Mouse (Mus musculus): ENCODE data around the gene Thg1l. TPM values are rescaled to one million over a fixed set of nuclear protein-coding genes. Genes with fewer than 3 reads are reported as not detected.
A peak's percentile ranks its signal among the peaks of the same experiment; 100 is the strongest.

Gene Thg1l
- 15.9 and 19.8 TPM in 2 replicates for polyA plus RNA-seq (2016; fragmentation: Nextera tagmentation; extraction: Ambion mirVana)

GRCm38 (mm10) chr11:45955127-45955627 lies at the start of gene Thg1l:
Gene Thg1l (minus strand): TSS chr11:45955494.
- WGBS, result under 1% methylated on average over 32 of the region's 32 CpGs
- Histone ChIP-seq H3K9me3 (no peaks in the 10 kb centered on the region), H3K4me3 (peak within 1 kb of the TSS; percentile 73), H3K27me3 (ENCODE audit: poor library complexity, severe bottlenecking) (no peaks in the 10 kb centered on the region), H3K36me3 (replicated peaks) (peaks cover 30% of the 10 kb centered on the region), H3K27ac (peak within 1 kb of the TSS; percentile 88), H3K4me1 (peaks cover 14% of the 10 kb centered on the region)
- peak; percentile 88 for DNase-seq (ENCODE audit: extremely low spot score, low spot score)

GRCm38 (mm10) chr11:45992087-45992486 lies 36.8 kb upstream of the Thg1l start:
- Histone ChIP-seq H3K4me3 (peak overlapping the region; percentile 45), H3K27ac (no peak overlapping the region; the same call in 1 of the 2 replicates), H3K4me1 (peaks cover 8% of the 10 kb centered on the region), H3K27me3 (ENCODE audit: poor library complexity, severe bottlenecking) (peaks cover 18% of the 10 kb centered on the region; the same call in 1 of the 2 replicates), H3K9me3 (no peaks in the 10 kb centered on the region), H3K36me3 (replicated peaks) (no peaks in the 10 kb centered on the region)
- no peak for DNase-seq (ENCODE audit: extremely low spot score, low spot score)
- WGBS, result 54% methylated on average over 13 of the region's 13 CpGs

GRCm38 (mm10) chr11:45991604-45992003 lies 36.3 kb upstream of the Thg1l start:
- H3K9me3 ChIP-seq, result no peaks in the 10 kb centered on the region
- peaks cover 18% of the 10 kb centered on the region; the same call in 1 of the 2 replicates for H3K27me3 ChIP-seq (ENCODE audit: poor library complexity, severe bottlenecking)
- peak; percentile 23 for DNase-seq (ENCODE audit: extremely low spot score, low spot score)
- no peak overlapping the region; the same call in 1 of the 2 replicates for H3K27ac ChIP-seq
- H3K4me3 ChIP-seq, result peak overlapping the region; percentile 45
- no peaks in the 10 kb centered on the region for H3K36me3 ChIP-seq (replicated peaks)
- 11% methylated on average over 16 of the region's 16 CpGs for WGBS
- H3K4me1 ChIP-seq, result peaks cover 8% of the 10 kb centered on the region

GRCm38 (mm10) chr11:45980893-45981253 lies 25.6 kb upstream of the Thg1l start:
- H3K4me3 ChIP-seq, result peak overlapping the region; percentile 64
- H3K27ac ChIP-seq, result peak overlapping the region; percentile 90
- H3K36me3 ChIP-seq (replicated peaks), result no peaks in the 10 kb centered on the region
- DNase-seq (ENCODE audit: extremely low spot score, low spot score), result no peak
- H3K4me1 ChIP-seq, result peaks cover 14% of the 10 kb centered on the region
- H3K27me3 ChIP-seq (ENCODE audit: poor library complexity, severe bottlenecking), result peaks cover 25% of the 10 kb centered on the region
- 47% methylated on average over 19 of the region's 19 CpGs for WGBS
- H3K9me3 ChIP-seq, result peaks cover 8% of the 10 kb centered on the region

- no peaks in the 10 kb centered on the region for H3K36me3 ChIP-seq (replicated peaks)
- peak within 1 kb of the TSS; percentile 90 for H3K27ac ChIP-seq
- whole genome bisulfite sequencing, result 9% methylated on average over 106 of the region's 115 CpGs
- peaks cover 8% of the 10 kb centered on the region for H3K9me3 ChIP-seq
- H3K4me3 ChIP-seq, result peak within 1 kb of the TSS; percentile 64
- peak; percentile 70 for DNase-seq (ENCODE audit: extremely low spot score, low spot score)
- H3K4me1 ChIP-seq, result peaks cover 14% of the 10 kb centered on the region
- peaks cover 25% of the 10 kb centered on the region for H3K27me3 ChIP-seq (ENCODE audit: poor library complexity, severe bottlenecking)
Measured at GRCm38 (mm10) chr11:45979946-45980892, 24.9 kb upstream of the Thg1l start, which contains the start of gene Sox30. Gene Sox30 (plus strand): TSS chr11:45980310.

- Histone ChIP-seq H3K4me3 (no peak overlapping the region), H3K4me1 (peaks cover 13% of the 10 kb centered on the region), H3K36me3 (replicated peaks) (no peaks in the 10 kb centered on the region), H3K9me3 (peaks cover 8% of the 10 kb centered on the region), H3K27ac (no peak overlapping the region), H3K27me3 (ENCODE audit: poor library complexity, severe bottlenecking) (peaks cover 20% of the 10 kb centered on the region)
- DNase-seq (ENCODE audit: extremely low spot score, low spot score), result no peak
- WGBS, result 88% methylated on average over 3 of the region's 3 CpGs
Measured at GRCm38 (mm10) chr11:45976061-45976460, 20.8 kb upstream of the Thg1l start.

- Histone ChIP-seq H3K9me3 (peaks cover 3% of the 10 kb centered on the region; the same call in 1 of the 2 replicates), H3K27me3 (ENCODE audit: poor library complexity, severe bottlenecking) (peaks cover 7% of the 10 kb centered on the region), H3K27ac (no peak overlapping the region), H3K4me3 (no peak overlapping the region), H3K36me3 (replicated peaks) (no peaks in the 10 kb centered on the region), H3K4me1 (no peaks in the 10 kb centered on the region)
- no peak for DNase-seq (ENCODE audit: extremely low spot score, low spot score)
- 92% methylated on average over 8 of the region's 8 CpGs for WGBS
Measured at GRCm38 (mm10) chr11:45974466-45974865, 19.2 kb upstream of the Thg1l start.

- Histone ChIP-seq H3K36me3 (replicated peaks) (no peaks in the 10 kb centered on the region), H3K4me3 (no peak overlapping the region), H3K27me3 (ENCODE audit: poor library complexity, severe bottlenecking) (no peaks in the 10 kb centered on the region; the same call in 1 of the 2 replicates), H3K4me1 (no peaks in the 10 kb centered on the region), H3K9me3 (no peaks in the 10 kb centered on the region), H3K27ac (no peak overlapping the region)
- 89% methylated on average over 5 of the region's 5 CpGs for WGBS
- no peak for DNase-seq (ENCODE audit: extremely low spot score, low spot score)
Measured at GRCm38 (mm10) chr11:45973635-45974034, 18.3 kb upstream of the Thg1l start.

GRCm38 (mm10) chr11:45968466-45968865 lies 13.2 kb upstream of the Thg1l start:
- 89% methylated on average over 3 of the region's 3 CpGs for WGBS
- Histone ChIP-seq H3K27ac (no peak overlapping the region), H3K4me3 (no peak overlapping the region)

GRCm38 (mm10) chr11:45966896-45967295 lies 11.6 kb upstream of the Thg1l start:
- WGBS, result 85% methylated on average over 4 of the region's 4 CpGs
- H3K4me3 ChIP-seq, result no peak overlapping the region
- H3K27me3 ChIP-seq (ENCODE audit: poor library complexity, severe bottlenecking), result no peaks in the 10 kb centered on the region

More at GRCm38 (mm10) chr11:45968466-45968865, 13.2 kb upstream of the Thg1l start:
- Histone ChIP-seq H3K36me3 (replicated peaks) (no peaks in the 10 kb centered on the region), H3K4me1 (no peaks in the 10 kb centered on the region), H3K27me3 (ENCODE audit: poor library complexity, severe bottlenecking) (no peaks in the 10 kb centered on the region), H3K9me3 (no peaks in the 10 kb centered on the region)
- DNase-seq (ENCODE audit: extremely low spot score, low spot score), result no peak

GRCm38 (mm10) chr11:45960003-45960402 lies 4.7 kb upstream of the Thg1l start:
- 84% methylated on average over 5 of the region's 5 CpGs for WGBS
- no peak for DNase-seq (ENCODE audit: extremely low spot score, low spot score)
- Histone ChIP-seq H3K4me1 (0 out of 2 replicates have a peak, but pooled peaks cover 4% of the 10 kb centered on the region), H3K27ac (no peak overlapping the region), H3K4me3 (no peak overlapping the region), H3K9me3 (no peaks in the 10 kb centered on the region), H3K36me3 (replicated peaks) (no peaks in the 10 kb centered on the region), H3K27me3 (ENCODE audit: poor library complexity, severe bottlenecking) (no peaks in the 10 kb centered on the region)

More at GRCm38 (mm10) chr11:45966896-45967295, 11.6 kb upstream of the Thg1l start:
- no peaks in the 10 kb centered on the region for H3K36me3 ChIP-seq (replicated peaks)
- no peak for DNase-seq (ENCODE audit: extremely low spot score, low spot score)
- no peaks in the 10 kb centered on the region for H3K9me3 ChIP-seq
- H3K27ac ChIP-seq, result no peak overlapping the region
- no peaks in the 10 kb centered on the region for H3K4me1 ChIP-seq

GRCm38 (mm10) chr11:45959598-45959997 lies 4.3 kb upstream of the Thg1l start:
- Histone ChIP-seq H3K4me3 (no peak overlapping the region), H3K9me3 (no peaks in the 10 kb centered on the region), H3K27me3 (ENCODE audit: poor library complexity, severe bottlenecking) (no peaks in the 10 kb centered on the region), H3K36me3 (replicated peaks) (no peaks in the 10 kb centered on the region), H3K4me1 (peaks cover 7% of the 10 kb centered on the region), H3K27ac (no peak overlapping the region)
- no peak for DNase-seq (ENCODE audit: extremely low spot score, low spot score)
- 79% methylated on average over 3 of the region's 3 CpGs for WGBS

- DNase-seq (ENCODE audit: extremely low spot score, low spot score), result no peak
- H3K27me3 ChIP-seq (ENCODE audit: poor library complexity, severe bottlenecking), result no peaks in the 10 kb centered on the region
- H3K9me3 ChIP-seq, result no peaks in the 10 kb centered on the region
- WGBS, result 87% methylated on average over 2 of the region's 2 CpGs
- no peak overlapping the region for H3K4me3 ChIP-seq
- peaks cover 21% of the 10 kb centered on the region for H3K4me1 ChIP-seq
- H3K27ac ChIP-seq, result no peak overlapping the region
- H3K36me3 ChIP-seq (replicated peaks), result peaks cover 45% of the 10 kb centered on the region
Measured at GRCm38 (mm10) chr11:45947491-45947890, 7.8 kb downstream of the Thg1l start.

All from forebrain, embryonic 10.5 days (tissue).